Mouse (Mus musculus) heart, embryonic 10.5 days (tissue): ENCODE measurements around the gene Nisch. TPM values are rescaled to one million over a fixed set of nuclear protein-coding genes. Genes with fewer than 3 reads are reported as not detected.

Experiments used
- DNase-seq: peaks from one replicate; pipeline ENCODE4 v3.0.0-alpha.2; 2017; ENCODE audit warnings: low spot score
- H3K27ac ChIP-seq: fragments of 300-500 bp; sonication (generic); 2 replicates; pipeline ENCODE4 v1.5.1; 2016; ENCODE audit warnings: mild to moderate bottlenecking
- H3K27me3 ChIP-seq: fragments of 300-500 bp; sonication (generic); 2 replicates; pipeline ENCODE4 v1.6.1; 2016; ENCODE audit warnings: mild to moderate bottlenecking; ENCODE audit not compliant: poor library complexity, insufficient read depth, severe bottlenecking
- H3K36me3 ChIP-seq: fragments of 300-500 bp; sonication (generic); 2 replicates; pipeline ENCODE4 v1.6.1; 2016; ENCODE audit warnings: mild to moderate bottlenecking, moderate library complexity
- H3K4me1 ChIP-seq: fragments of 300-500 bp; sonication (generic); 2 replicates; pipeline ENCODE4 v1.6.1; 2016; ENCODE audit warnings: mild to moderate bottlenecking
- H3K4me3 ChIP-seq: fragments of 300-500 bp; sonication (generic); 2 replicates; pipeline ENCODE4 v1.5.1; 2016; ENCODE audit warnings: mild to moderate bottlenecking, moderate library complexity
- H3K9me3 ChIP-seq: fragments of 300-500 bp; sonication (generic); 2 replicates; pipeline ENCODE4 v1.6.1; 2016; ENCODE audit warnings: mild to moderate bottlenecking, moderate library complexity
- WGBS: fragments of 180-500 bp; shearing (Covaris S2); methylation state at CpG from one replicate; pipeline ENCODE4 v1.1.7; 2016; 5-methylcytosine and 5-hydroxymethylcytosine counted together
- polyA plus RNA-seq: library from polyadenylated mRNA; unstranded; fragments of >200 nt; fragmentation: Nextera tagmentation; extraction: Ambion mirVana; gene quantifications from 2 replicates; pipeline ENCODE4 v1.2.1, GENCODE M21; 2016

Gene Nisch
- polyA plus RNA-seq: 457 and 500 TPM in 2 replicates

- WGBS: 75% methylated on average over 2 of the region's 2 CpGs
- Histone ChIP-seq H3K4me1 (peaks cover 71% of the 10 kb centered on the region), H3K27ac (peak within 1 kb of the TSS; percentile 82), H3K36me3 (peaks cover 10% of the 10 kb centered on the region), H3K4me3 (peak within 1 kb of the TSS; percentile 41), H3K27me3 (0 out of 2 replicates have a peak, but pooled peaks cover 10% of the 10 kb centered on the region), H3K9me3 (no peaks in the 10 kb centered on the region)
- no peak for DNase-seq
These were observed at the start of gene Nisch for GRCm38 (mm10) chr14:31216846-31217245. Gene Nisch, minus strand, starts transcription at chr14:31216946.

- H3K9me3 ChIP-seq: no peaks in the 10 kb centered on the region
- H3K27ac ChIP-seq: no peak overlapping the region
- WGBS: 93% methylated on average over 9 of the region's 9 CpGs
- H3K4me3 ChIP-seq: no peak overlapping the region
- no peaks in the 10 kb centered on the region for H3K4me1 ChIP-seq
- no peak for DNase-seq
- peaks cover 69% of the 10 kb centered on the region for H3K36me3 ChIP-seq
- H3K27me3 ChIP-seq: no peaks in the 10 kb centered on the region
These were observed 44.2 kb upstream of the Nisch start for GRCm38 (mm10) chr14:31260932-31261331.

- Histone ChIP-seq H3K27me3 (no peaks in the 10 kb centered on the region), H3K4me1 (no peaks in the 10 kb centered on the region), H3K27ac (no peak overlapping the region), H3K9me3 (no peaks in the 10 kb centered on the region), H3K4me3 (no peak overlapping the region), H3K36me3 (peaks cover 74% of the 10 kb centered on the region)
- 93% methylated on average over 4 of the region's 4 CpGs for WGBS
- DNase-seq: no peak
These were observed 43.6 kb upstream of the Nisch start for GRCm38 (mm10) chr14:31260374-31260773.

- Histone ChIP-seq H3K4me3 (no peak overlapping the region), H3K9me3 (no peaks in the 10 kb centered on the region), H3K27me3 (no peaks in the 10 kb centered on the region), H3K27ac (no peak overlapping the region), H3K4me1 (no peaks in the 10 kb centered on the region), H3K36me3 (peaks cover 93% of the 10 kb centered on the region)
- no peak for DNase-seq
- 94% methylated on average over 14 of the region's 14 CpGs for WGBS
These were observed 41.8 kb upstream of the Nisch start for GRCm38 (mm10) chr14:31258476-31259050.

- H3K27ac ChIP-seq: peak overlapping the region; percentile 99
These were observed 35.3 kb upstream of the Nisch start for GRCm38 (mm10) chr14:31252091-31252490.

GRCm38 (mm10) chr14:31251626-31252025, 34.9 kb upstream of the Nisch start:
- Histone ChIP-seq H3K36me3 (peaks cover 42% of the 10 kb centered on the region), H3K27me3 (no peaks in the 10 kb centered on the region), H3K4me1 (peaks cover 15% of the 10 kb centered on the region), H3K27ac (peak overlapping the region; percentile 99), H3K4me3 (peak overlapping the region; percentile 95), H3K9me3 (no peaks in the 10 kb centered on the region)
- 0% methylated on average over 18 of the region's 18 CpGs for WGBS
- no peak for DNase-seq

More at GRCm38 (mm10) chr14:31252091-31252490, 35.3 kb upstream of the Nisch start:
- WGBS: 87% methylated on average over 5 of the region's 5 CpGs
- H3K4me3 ChIP-seq: peak overlapping the region; percentile 95
- no peaks in the 10 kb centered on the region for H3K27me3 ChIP-seq
- peaks cover 15% of the 10 kb centered on the region for H3K4me1 ChIP-seq
- H3K36me3 ChIP-seq: peaks cover 46% of the 10 kb centered on the region
- no peak for DNase-seq
- H3K9me3 ChIP-seq: no peaks in the 10 kb centered on the region

GRCm38 (mm10) chr14:31251084-31251604, 34.4 kb upstream of the Nisch start, which contains the start of the genes Phf7 and Bap1:
Gene Phf7, minus strand, starts transcription at chr14:31251317.
Gene Bap1, plus strand, starts transcription at chr14:31251450.
- Histone ChIP-seq H3K4me3 (peak within 1 kb of the TSS; percentile 95), H3K27me3 (no peaks in the 10 kb centered on the region), H3K4me1 (peaks cover 18% of the 10 kb centered on the region), H3K36me3 (peaks cover 37% of the 10 kb centered on the region), H3K9me3 (no peaks in the 10 kb centered on the region), H3K27ac (peak within 1 kb of the TSS; percentile 99)
- peak; percentile 97 for DNase-seq
- under 1% methylated on average over 70 of the region's 75 CpGs for WGBS

GRCm38 (mm10) chr14:31250222-31251083, 33.7 kb upstream of the Nisch start:
- Histone ChIP-seq H3K4me3 (peak overlapping the region; percentile 95), H3K4me1 (peaks cover 18% of the 10 kb centered on the region), H3K9me3 (no peaks in the 10 kb centered on the region), H3K36me3 (peaks cover 30% of the 10 kb centered on the region), H3K27ac (peak overlapping the region; percentile 99), H3K27me3 (no peaks in the 10 kb centered on the region)
- no peak for DNase-seq
- 20% methylated on average over 38 of the region's 38 CpGs for WGBS

- H3K27me3 ChIP-seq: no peaks in the 10 kb centered on the region
- no peak overlapping the region for H3K27ac ChIP-seq
- 89% methylated on average over 6 of the region's 6 CpGs for WGBS
These were observed 31.6 kb upstream of the Nisch start for GRCm38 (mm10) chr14:31248396-31248795.

GRCm38 (mm10) chr14:31245946-31246345, 29.2 kb upstream of the Nisch start:
- Histone ChIP-seq H3K27me3 (no peaks in the 10 kb centered on the region), H3K4me1 (peaks cover 8% of the 10 kb centered on the region; the same call in 1 of the 2 replicates), H3K9me3 (no peaks in the 10 kb centered on the region), H3K36me3 (no peaks in the 10 kb centered on the region), H3K27ac (no peak overlapping the region), H3K4me3 (no peak overlapping the region)
- DNase-seq: no peak
- 64% methylated on average over 1 of the region's 1 CpGs for WGBS

More at GRCm38 (mm10) chr14:31248396-31248795, 31.6 kb upstream of the Nisch start:
- H3K36me3 ChIP-seq: peaks cover 10% of the 10 kb centered on the region
- no peak overlapping the region for H3K4me3 ChIP-seq
- peaks cover 18% of the 10 kb centered on the region for H3K4me1 ChIP-seq
- H3K9me3 ChIP-seq: no peaks in the 10 kb centered on the region
- DNase-seq: no peak

- Histone ChIP-seq H3K27me3 (no peaks in the 10 kb centered on the region), H3K36me3 (no peaks in the 10 kb centered on the region), H3K27ac (no peak overlapping the region), H3K4me1 (peaks cover 8% of the 10 kb centered on the region; the same call in 1 of the 2 replicates), H3K4me3 (no peak overlapping the region), H3K9me3 (no peaks in the 10 kb centered on the region)
- 81% methylated on average over 1 of the region's 1 CpGs for WGBS
- DNase-seq: no peak
These were observed 28.0 kb upstream of the Nisch start for GRCm38 (mm10) chr14:31244777-31245176.

GRCm38 (mm10) chr14:31240528-31240927, 23.8 kb upstream of the Nisch start:
- H3K4me3 ChIP-seq: no peak overlapping the region
- H3K9me3 ChIP-seq: no peaks in the 10 kb centered on the region
- H3K27me3 ChIP-seq: no peaks in the 10 kb centered on the region
- no peak for DNase-seq
- H3K27ac ChIP-seq: no peak overlapping the region
- H3K4me1 ChIP-seq: no peaks in the 10 kb centered on the region
- 73% methylated on average over 3 of the region's 3 CpGs for WGBS
- H3K36me3 ChIP-seq: no peaks in the 10 kb centered on the region
